Mouse (Mus musculus) left cerebral cortex, adult 18-20 months (tissue): ENCODE measurements around the gene Lpar3. TPM values are rescaled to one million over a fixed set of nuclear protein-coding genes. Genes with fewer than 3 reads are reported as not detected.
"Not testable (repeated sequence)": the region's sequence is repeated elsewhere in the genome, so short reads cannot be mapped to it uniquely, and the experiment has no call there.

Source experiments
- DNase-seq, 2 experiments: peaks; one replicate each; pipeline ENCODE4 v3.0.0; 2021 to 2022; ENCODE audit warnings: low spot score in 2 of 2, mixed read lengths in 1 of 2
- total RNA-seq, 2 experiments: library from RNA; stranded (reverse); gene quantifications; 2 replicates each; pipeline ENCODE4 v1.2.3; 2021

The Lpar3 gene
- total RNA-seq, 2 experiments from 2014 or later: 0.28 to 0.40 TPM

DNA sequence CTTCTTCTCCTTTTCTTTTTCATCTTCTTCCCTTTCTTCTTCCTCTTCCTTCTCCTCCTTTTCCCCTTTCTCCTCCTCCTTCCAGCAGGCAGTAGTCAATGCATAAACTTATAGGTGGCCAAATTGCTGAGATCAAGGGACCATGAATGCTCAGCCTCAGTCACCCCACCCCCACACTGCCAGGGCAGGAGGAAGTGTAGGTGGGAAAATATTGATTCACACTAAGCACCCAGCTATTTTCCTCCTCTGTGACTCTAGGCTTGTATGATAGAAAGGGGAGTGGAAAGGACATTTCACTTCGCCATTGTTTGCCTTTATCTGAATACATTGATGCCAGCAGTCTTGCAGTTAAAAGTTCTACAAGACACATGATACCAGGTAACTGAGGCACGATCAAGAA is 13.3 kb upstream of the Lpar3 start:
- no peak for DNase-seq

DNA sequence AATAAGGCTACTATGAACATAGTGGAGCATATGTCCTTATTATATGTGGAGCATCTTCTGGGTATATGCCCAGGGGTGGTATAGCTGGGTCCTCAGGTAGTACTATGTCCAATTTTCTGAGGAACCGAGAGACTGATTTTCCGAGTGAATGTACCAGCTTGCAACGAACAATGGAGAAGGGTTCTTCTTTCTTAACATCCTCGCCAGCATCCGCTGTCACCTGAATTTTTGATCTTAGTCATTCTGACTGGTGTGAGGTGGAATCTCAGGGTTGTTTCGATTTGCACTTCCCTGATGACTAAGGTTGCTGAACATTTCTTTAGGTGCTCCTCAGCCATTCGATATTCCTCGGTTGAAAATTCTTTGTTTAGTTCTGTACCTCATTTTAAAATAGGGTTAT is 11.0 kb upstream of the Lpar3 start:
- DNase-seq: not testable (repeated sequence)

DNA sequence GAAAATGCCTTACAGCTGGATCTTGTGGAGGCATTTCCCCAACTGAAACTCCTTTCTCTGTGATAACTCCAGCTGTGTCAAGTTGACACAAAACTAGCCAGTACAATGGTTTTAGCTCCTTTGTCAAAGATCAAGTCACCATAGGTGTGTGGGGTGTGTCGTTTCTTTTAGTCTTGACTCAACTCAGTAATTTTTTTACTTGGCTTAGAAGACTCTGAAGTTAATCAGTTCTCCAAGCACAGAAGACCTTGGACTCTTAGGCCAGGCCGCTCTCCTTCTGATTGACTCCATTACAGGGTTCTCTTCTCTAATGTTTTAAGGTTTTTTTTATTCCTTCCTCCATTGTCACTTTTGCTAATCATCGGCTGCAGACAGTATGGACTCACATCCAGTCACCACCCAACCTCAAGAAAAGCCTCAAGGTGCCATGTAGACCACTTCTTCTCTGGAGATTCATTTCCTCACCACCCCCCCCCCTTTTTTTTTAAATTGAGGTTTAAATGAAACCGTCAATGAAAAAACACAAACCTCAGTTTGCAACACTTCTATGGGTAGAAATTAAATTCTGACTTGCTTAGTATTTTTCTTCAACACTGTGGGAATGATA is 9.5 kb upstream of the Lpar3 start:
- no peak for DNase-seq

DNA sequence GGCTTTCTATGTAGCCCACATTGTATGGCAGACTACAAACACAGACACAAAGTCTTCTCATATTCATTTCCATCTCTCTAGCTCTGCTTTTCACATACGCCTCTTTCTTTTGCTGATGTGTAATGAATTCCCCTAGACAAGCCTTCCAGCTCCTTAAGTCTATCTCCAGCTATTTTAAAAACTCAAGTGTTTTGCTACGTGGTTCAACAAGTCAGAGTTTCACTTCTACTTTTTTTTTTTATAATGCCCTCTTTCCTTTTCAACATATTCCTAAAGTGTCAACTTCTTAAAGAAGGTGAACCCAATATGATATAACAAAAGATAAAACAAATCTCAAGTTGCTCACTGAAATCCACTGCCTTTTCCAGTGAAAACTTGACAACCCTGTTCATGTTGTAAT is 8.8 kb upstream of the Lpar3 start:
- no peak for DNase-seq

DNA sequence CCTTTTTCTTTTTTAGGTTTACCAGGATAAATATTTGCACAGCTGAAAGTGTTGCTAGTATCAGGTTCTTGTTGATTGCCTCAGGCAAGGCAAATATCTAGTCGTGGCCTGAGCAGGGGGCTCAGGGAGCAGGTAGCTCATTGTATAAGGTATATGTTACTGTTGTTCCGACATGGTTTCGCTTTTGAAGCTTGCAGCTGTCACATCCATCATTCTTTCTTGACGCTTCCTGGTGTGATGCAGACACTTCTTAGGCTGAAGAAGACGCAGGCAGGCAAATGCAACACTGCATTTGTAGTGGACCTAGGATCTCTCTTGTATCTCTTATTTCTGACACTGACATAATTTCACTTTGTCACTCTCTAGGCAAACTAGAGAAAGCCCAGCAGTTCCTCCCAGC is 7.4 kb upstream of the Lpar3 start:
- DNase-seq: no peak

DNA sequence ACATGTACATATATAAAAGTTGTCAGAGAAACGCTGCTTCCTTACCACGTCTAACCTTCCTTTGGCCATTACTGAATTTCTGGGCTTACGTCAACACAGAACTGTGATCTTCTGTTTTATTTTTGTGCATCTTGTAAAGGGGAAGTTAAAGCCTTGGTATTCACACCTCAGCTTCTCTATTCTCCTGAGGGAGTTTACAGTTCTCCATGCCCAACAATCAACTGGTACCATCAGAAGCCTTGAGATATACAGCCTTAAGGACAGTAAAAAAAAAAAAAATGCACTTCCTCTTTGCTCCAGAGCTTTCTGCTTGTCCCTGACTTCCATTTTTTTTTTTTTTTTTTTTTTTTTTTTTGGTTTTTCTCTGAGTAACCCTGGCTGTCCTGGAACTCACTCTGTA is 4.2 kb upstream of the Lpar3 start:
- no peak for DNase-seq

DNA sequence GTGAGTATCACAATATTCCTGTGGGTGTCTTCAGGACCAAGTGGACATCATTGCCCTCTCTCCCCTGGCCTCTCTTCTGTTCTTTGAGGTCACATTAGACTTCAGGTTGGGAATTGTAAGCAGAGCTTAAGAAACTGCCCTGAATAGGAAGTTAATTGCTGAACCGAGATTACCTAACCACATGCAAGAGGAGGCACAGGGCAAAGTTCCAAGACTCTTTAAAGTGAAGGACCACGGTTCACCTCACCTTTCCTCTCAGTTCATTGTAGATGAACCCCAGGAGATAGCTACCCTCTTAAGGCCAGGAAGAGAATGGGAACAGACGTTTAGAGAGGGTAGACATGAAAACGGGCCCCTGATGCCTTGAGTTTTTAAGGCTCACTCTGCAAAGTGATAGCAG is 3.5 kb downstream of the Lpar3 start:
- DNase-seq: no peak

DNA sequence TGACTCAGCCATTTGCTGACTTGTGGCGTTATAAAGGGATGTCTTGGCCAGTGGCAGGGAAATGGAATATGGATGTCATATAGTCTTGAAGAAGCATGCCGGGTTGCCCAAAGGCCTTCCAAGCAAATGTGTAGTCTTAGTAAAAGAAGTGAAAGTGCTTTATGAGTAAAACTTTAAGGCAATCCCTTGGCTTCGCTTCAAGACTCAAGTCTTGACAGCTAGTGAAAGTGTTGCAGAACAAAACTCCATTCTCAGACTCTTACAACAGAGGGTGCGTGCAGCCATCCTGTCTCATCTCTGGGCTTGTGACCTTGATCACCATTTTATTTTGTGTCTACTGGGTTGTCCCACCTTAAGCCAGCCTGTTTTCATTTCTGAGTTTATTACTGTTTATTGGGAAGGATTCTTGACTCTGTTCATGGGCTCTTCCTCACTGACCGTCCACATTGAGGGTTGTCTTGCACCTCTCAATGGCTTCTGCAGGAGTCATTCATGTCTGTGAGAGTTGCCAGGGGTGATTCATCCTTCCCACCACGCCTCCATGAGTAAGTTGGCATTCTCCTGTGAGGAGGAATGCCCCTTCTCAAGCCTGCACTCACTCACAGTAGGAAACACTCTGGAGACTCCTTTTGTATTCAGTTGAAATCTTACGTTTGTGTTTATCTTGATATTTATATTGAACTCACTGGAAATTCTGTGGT is 4.4 kb downstream of the Lpar3 start:
- no peak for DNase-seq

DNA sequence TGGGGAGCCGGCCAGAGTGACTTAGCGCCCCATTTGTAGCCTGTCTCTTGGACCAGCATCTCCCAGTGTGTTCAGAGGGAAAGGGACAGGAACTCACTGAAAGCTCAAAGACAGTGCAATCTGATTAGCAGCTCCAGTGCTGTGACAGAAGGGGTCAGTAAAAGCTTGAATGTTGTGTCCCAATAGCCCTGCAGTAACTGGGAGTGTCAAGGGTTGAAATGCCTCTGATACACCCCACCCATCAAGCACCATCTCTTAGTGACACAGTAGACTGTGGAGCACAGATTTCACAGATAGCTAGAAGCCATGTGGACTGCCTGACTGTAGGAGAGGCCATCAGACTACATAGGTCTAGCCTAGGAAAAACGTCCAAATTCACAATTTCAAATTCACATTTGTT is 6.7 kb downstream of the Lpar3 start:
- no peak for DNase-seq

DNA sequence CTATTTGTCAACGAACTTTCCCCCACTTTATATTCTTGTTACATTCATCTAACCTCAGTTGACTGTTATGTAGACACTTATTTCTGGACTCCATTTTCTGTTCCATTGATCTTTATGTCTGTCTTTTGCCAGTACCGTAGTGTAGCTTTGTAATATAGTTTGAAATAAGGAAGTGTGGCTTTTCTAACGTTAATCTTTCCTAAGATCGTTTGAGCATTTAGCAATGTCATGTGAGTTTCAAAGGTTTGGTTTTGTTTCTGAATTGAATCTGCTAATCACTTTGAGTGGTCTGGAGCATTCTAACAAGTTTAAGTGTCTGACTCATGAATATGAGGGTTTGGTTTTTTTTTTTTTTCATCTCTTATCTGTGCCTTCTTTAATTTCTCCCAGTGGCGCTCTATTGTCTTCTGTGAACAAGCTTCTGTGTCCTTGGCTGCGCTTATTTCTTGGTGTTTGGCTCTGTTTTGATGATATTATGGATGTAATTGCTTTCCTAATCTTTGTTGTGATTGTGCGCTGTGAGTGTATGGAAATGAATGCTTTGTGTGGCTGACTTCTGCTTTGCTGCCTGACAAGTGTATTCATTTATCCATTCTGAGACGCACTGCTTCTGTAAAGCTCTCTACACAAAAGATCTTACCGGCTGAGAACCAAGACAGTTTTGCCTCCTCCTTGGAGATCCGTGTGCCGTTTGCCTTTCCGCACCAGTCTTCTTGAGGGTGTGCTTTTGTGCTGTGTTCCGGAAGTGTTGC is 8.0 kb downstream of the Lpar3 start:
- DNase-seq: no peak

DNA sequence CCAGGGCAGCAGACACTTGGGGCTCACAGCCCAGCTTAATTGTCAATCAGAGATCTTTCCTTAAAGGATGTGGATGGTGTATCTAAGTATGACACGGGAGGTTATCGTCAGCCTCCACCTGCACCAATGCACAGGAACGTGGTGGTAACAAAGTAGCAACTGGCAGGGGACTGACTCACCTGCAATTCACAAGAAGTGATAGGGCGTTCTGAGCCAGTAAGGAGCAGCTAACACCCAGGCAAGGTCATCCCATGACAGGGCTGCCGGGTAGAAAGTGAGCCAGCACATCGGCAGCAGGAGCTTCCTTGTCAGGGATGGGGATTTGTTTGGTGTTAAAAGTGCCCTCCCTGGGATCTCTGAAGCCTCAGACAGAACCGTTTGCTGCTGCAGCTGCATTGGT is 11.9 kb downstream of the Lpar3 start:
- no peak for DNase-seq

DNA sequence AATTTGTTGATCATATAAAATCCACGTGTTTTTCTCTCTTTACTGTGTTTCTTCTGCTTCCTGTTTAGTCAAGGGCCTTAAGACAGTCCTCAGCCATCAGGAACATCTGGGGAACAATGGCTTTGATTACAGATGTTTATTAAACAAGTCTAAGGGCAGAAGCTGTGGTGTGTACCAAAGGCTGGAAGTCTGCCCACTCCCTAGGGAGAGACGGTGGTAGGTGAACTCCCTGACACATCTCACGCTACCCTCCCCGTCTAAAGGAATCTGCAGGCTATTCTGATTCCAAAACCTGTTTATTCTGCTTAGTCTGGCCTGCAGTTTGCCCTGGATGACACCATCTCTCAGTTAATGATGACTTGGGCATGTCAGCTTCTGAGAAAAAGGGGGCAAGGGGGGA is 13.0 kb downstream of the Lpar3 start:
- no peak for DNase-seq

DNA sequence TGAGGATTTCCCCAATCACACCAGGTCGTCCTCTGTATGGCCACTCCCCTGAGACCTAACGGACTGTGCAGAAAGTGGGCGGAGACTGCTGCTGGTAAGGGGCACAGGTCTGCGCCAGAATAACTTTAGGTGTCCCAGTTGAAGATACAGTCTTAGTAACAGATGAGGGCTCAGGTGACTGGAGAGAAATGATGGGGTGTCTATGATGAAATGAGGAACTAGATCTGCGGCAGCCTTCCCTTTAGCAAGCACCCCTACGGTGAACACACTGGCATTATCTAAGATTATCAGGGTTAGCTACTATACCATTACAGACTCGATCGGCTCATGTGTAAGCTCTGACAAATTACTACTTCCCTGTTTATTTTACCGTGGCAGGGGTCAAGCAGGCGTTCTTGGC is 13.8 kb downstream of the Lpar3 start:
- no peak for DNase-seq

DNA sequence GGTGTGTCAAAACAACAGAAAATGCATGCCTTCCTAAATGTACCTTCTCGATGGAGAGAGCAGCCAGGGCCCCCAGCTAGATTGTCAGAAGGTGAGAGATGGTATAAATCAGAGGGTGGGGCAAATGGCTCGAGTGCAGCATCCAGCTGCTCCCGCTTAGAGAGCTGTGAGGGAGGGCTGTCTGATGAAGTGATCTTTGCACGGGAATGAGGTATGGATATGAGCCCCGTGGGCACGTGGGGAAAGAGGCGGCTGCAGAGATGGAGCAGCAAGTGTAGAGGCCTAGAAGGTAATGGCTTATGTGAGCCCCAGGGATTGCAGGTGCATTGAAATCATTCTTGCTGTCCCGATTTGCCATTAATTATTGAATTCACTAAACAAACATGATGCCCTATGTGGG is 15.5 kb downstream of the Lpar3 start:
- no peak for DNase-seq

DNA sequence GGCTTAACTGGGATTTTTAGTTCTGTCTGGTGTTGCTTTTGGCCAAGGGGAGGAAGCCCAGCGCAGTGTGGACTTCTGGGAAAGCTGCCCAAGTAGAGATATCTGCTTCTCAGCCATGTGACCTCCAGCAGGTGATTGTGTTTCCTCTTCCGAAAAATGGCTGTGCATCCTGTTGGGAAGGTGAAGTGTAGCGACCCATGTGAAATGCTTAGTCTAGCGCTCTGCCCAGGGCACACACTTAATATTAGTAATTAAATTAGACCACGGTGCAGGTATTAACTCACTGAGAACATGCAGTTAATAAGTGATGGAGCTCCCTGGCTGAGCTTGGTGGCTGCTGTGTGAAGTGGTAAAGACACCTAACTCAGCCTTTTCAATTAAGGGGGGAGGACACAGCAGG is 16.9 kb downstream of the Lpar3 start:
- DNase-seq: no peak

DNA sequence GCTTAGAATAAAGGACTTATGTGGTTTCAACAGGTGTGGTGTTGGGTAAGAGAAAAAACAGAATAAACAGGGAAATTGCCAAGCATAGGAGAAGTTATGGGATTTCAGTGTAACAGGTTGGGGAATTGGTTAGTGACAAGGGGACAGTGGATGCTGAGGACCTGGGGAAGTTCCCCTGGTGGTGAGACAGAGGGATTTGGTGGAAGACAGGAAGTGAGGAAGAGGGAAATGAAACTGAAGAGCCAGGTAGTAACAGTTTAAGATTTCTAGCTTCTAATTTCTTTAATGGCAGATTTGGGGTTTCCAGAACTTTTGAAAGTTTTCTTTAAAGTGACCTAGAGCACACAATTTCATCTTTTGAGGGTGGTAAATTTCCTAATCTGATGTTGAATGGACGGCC is 23.9 kb downstream of the Lpar3 start:
- DNase-seq: no peak

DNA sequence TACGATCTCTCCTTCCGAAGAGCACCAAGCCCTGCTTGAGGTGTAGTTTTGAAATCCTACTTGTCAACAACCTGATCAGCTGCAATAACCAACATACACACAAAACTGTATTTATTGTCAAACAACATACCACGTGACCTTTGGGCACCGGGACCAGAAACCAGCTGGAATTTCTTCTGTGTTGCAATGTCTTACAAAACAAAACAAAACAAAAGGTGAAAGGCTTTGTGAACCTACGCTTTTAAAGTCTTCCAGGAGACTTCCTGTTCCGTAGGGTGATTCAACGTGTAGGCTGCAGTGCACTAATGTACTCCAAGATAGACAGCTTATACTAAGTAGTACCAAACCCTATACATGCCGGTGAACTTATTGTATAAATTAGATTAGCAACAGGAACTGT is 25.8 kb downstream of the Lpar3 start:
- no peak for DNase-seq

DNA sequence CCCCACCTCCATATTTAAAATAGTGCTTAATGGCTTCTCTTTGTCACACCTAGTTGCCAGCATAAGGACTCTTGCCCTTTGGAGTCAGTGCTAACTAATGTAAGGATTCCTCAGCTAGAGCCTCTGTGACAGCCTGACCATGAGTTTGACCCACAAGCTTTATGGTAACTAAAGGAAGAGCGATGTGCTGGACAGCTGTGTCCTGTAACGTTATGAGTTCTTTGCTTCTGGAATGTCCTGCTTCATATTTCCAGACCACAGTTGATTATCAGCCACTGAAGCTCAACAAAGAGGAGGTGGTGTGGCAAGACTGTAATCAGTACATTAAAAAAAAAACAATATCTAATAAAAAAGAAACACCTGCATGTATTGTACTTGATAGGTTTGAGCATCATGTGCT is 26.2 kb downstream of the Lpar3 start:
- no peak for DNase-seq

DNA sequence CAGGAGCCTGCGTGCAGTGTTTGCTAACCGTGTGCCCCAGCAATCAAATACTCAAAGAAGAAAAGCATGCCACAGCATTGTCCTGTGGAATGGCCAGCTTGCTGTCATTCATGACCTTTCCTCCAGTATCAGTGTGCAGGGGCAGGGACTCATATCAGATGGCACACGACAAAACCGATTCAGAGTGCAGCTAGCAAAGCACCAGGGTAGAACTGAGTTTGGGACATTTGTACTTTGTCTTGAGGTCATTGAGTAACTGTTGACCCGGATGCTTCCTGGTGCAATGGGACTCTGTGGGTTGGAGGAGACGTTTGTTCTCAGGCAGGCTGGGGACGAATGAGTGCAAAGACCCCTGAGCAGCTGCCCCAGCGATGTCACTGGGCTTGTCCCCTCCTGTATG is 29.1 kb downstream of the Lpar3 start:
- no peak for DNase-seq

DNA sequence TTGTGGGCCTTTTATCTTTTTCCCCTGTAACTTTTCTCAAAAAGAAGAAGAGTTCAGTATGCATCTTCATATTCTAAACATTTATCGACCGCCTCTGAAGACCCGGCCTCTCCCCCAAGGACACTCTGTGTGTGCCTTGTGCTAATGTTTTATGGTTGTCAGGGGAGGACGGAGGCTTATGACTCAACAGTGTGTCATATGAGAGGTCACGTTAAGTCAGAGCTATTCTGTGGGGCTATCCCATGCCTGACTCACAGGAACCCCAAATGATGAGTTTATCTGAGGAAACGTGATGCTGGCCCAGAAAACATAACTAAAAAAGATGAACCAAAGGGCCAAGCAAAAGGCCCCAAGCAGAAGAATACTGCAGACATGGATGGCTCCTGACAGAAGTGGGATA is 31.0 kb downstream of the Lpar3 start:
- DNase-seq: no peak

DNA sequence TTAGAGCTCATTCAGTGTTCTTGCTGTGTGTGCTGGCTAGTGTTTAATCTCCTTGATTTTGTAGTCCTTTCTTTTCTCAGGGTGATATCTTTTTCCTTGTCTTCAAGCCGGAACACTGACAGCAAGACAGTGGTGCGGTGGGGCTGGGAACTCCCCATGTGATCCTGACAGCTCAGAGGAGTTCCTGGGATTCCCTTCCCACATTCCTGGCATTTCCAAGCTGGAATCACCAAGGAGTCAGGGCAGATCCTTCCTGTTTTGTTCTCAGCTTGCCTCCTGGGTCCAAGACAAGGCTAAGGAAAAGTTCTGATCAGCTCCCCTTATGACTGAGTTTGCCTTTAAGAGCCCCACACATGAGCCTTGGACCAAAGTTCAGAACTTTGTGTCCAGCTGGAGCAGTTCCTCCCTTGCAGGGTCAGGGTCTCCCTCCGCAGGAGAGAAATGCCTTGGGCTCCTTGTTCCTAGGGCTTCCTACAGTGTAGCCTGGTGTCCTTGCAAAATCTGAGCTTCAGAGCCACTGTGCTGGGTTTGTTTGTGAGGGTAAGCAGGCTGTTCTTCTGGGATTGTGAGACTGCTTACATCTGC is 33.1 kb downstream of the Lpar3 start:
- no peak for DNase-seq

DNA sequence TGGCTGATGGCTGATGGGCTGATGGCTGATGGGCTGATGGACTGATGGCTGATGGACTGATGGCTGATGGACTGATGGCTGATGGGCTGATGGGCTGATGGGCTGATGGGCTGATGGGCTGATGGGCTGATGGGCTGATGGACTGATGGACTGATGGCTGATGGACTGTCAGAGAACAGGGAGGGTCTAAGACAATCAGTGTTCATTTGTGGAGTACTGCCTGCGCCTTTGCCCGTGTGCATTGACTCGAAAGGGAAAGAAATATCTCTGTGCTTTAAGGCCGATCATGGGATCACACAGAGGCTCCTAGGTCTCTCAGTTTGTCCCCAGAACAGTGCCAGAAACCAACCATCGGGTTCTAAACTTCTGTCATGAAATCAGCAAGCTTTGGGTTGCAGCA is 34.4 kb downstream of the Lpar3 start:
- DNase-seq: no peak
